Mouse (Mus musculus) effector memory CD4-positive, alpha-beta T cell, adult 7 months (primary cell): Measurements from ENCODE around the gene Lhpp. TPM values are rescaled to one million over a fixed set of nuclear protein-coding genes. Genes with fewer than 3 reads are reported as not detected.

Experiments
- polyA plus RNA-seq: library from polyadenylated mRNA; unstranded; fragments of 100-300 nt; shearing (Covaris generic); gene quantifications from one replicate; pipeline ENCODE4 v1.2.1, GENCODE M21; 2017

Lhpp gene
- polyA plus RNA-seq: 4.1 TPM

GRCm38 (mm10) chr7:132610468-132611318, at the start of gene Lhpp:
Lhpp (plus strand) TSS chr7:132610638.

DNA sequence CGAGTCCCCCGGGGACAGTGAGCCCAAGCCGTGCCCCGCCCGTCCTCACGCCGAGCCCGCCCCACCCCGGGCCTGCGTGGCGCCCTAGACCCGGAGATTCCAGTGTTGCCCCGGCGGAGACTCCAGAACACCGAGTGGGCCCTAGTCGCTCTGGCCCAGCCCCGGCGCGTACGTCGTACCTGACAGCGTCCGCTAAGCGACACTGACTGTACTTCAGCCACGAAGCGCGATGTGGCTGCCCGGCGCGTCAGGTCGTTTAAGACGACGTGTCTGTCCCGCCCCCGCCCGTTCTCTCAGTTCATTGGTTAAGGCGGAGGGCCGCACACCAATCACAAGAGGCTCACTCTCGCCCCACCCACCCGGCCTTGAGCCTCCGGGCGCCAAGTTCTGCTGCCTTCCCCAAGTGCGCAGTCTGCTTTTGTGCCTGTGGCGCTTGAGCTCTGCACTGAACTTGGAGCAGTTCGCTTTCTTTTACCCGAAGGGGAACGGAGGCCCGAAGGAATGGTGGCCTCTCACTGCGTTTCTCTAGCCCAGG, 34.3 kb upstream of the Lhpp start, which contains the start of gene Oat:
TSS of gene Oat (minus strand) at position 283 of the 535 bp plus-strand sequence.

DNA sequence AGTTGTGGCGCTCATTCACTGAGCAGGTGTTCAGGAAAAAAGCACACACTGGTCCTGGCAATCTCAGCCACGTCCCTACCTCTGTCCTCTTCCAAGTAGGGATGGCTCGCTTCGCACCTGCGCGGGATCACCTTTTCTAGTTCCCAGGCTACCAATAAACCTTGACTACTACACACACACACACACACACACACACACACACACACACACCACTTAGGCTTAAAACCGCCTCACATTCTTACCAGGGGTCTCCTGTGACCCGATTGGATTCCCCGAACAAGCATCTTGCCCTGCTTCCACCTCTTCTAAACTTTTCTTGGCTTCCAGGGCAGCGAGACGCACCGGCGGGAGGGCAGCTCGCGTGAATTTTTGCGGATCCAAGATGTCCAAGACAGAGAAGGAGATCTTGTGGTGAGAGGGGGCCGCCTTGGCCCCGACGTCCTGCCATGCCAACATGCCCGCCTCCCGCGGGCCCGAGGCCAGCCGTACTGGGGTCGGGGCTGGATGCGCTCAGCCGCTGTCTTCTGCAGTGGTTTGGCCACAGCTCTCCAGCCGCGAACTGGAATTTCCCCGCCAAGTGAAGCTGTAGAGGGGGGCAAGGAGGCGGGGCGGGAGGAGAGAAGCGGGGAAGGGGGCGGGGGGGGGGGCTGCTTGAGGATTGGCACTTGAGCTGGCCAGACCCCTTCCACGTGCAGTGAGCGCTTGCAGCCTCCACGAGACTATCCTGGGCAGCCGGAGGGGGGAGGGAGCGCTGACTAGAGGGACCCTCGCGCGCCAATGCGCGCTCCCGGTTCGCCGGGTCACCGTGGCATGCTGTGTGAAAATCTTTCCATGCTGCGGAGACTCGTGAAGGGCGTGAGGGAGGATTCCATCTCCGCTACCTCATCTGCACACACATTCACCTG, 11.1 kb upstream of the Lhpp start, which contains the start of gene Nkx1-2:
TSS of gene Nkx1-2 (minus strand) at position 567 of the 905 bp plus-strand sequence.

Other genes with a start within 250 kb of the Lhpp start
- gene Oat, start 34.2 kb upstream of the Lhpp start, polyA plus RNA-seq: 182 TPM
- gene Nkx1-2, start 11.0 kb upstream of the Lhpp start, polyA plus RNA-seq: 0.11 TPM
- gene Fam53b, start 203.2 kb downstream of the Lhpp start, polyA plus RNA-seq: 79.3 TPM
- 32.2 TPM for gene Eef1akmt2, start 242.0 kb downstream of the Lhpp start, polyA plus RNA-seq
- 28.2 TPM for gene Abraxas2, start 248.6 kb downstream of the Lhpp start, polyA plus RNA-seq